Comparison of ENCODE assay signal across 8 mouse cellular contexts in the genomic region with DNA sequence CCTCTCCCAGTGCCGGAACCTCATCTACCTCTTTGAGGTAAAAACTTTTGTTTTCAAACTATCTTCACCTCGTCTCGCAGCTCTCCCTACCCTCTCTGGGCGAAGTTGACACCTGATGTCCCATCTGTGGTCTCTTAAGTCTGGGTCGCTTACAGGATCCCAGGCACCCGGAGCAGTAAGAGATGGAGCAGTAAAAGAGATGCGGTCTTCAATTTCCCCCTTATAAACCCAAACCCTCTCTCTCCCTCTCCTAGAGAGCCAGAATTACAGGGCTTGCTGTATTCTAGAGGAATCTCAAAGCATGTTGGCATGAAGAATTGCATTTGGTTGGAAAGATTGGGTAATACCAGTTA. TPM values are rescaled to one million over a fixed set of nuclear protein-coding genes. Genes with fewer than 3 reads are reported as not detected.
DNase-seq lines count a peak whose midpoint lies in the region; ATAC-seq and TF ChIP-seq lines count a peak whose summit lies in the region.

No protein-coding gene starts in this region.

- no peak for TF ChIP-seq POLR2A in cerebellum, adult 2 months (IDR thresholded peaks at IDR 0.05; ENCODE audit: borderline replicate concordance, insufficient read depth, low read length)
- no peak for TF ChIP-seq POLR2A in testis, adult 2 months (IDR thresholded peaks at IDR 0.05; ENCODE audit: control insufficient read depth, low read depth, low read length)

- H3K27me3 ChIP-seq in cerebellum, adult 2 months (ENCODE audit: control insufficient read depth, insufficient read depth, low read length), result no peaks in the 10 kb centered on the region
- H3K27me3 ChIP-seq in testis, adult 2 months (ENCODE audit: control insufficient read depth, insufficient read depth, low read length), result no peaks in the 10 kb centered on the region
- H3K27me3 ChIP-seq in liver, embryonic 11.5 days (replicated peaks; ENCODE audit: control insufficient read depth, insufficient read depth, low read length), result no peaks in the 10 kb centered on the region

- H3K4me2 ChIP-seq in liver, embryonic 11.5 days, result peak overlapping the region; percentile 93

- DNase-seq in cerebellum, adult 2 months, result no peak
- no peak for DNase-seq in cerebellum, adult 9-11 months
- DNase-seq in testis, postnatal 10 days (ENCODE audit: low spot score), result no peak
- no peak for DNase-seq in liver, embryonic 11.5 days (ENCODE audit: low spot score)
- DNase-seq in urinary bladder, postnatal 25 days (ENCODE audit: low spot score), result no peak
- DNase-seq in frontal cortex, postnatal 25 days (ENCODE audit: low spot score in 2 of 2), result no peak
- no peak for DNase-seq in adrenal gland, adult (ENCODE audit: inconsistent age in 2 of 2, low spot score in 1 of 2)

- WGBS in cerebellum, adult 2 months, result under 1% methylated on average over 7 of the region's 7 CpGs
- WGBS in liver, embryonic 11.5 days, result 3% methylated on average over 7 of the region's 7 CpGs

- H3K4me3 ChIP-seq in cerebellum, adult 2 months (replicated peaks; ENCODE audit: insufficient read depth, low read depth, low read length), result peak overlapping the region; percentile 84
- H3K4me3 ChIP-seq in testis, adult 2 months (ENCODE audit: control insufficient read depth, low read depth, low read length), result peak overlapping the region; percentile 98
- H3K4me3 ChIP-seq in liver, embryonic 11.5 days (ENCODE audit: low read depth, low read length), result peak overlapping the region; percentile 82

- no peaks in the 10 kb centered on the region for H3K9me3 ChIP-seq in liver, embryonic 11.5 days (ENCODE audit: control insufficient read depth, low read length)

- peak overlapping the region; percentile 97 for H3K27ac ChIP-seq in cerebellum, adult 2 months (ENCODE audit: insufficient read depth, low read length)
- H3K27ac ChIP-seq in testis, adult 2 months (ENCODE audit: control insufficient read depth, insufficient read depth, low read depth, low read length), result peak overlapping the region; percentile 96
- peak overlapping the region; percentile 98 for H3K27ac ChIP-seq in liver, embryonic 11.5 days (ENCODE audit: low read depth, low read length)

- peak overlapping the region; percentile 90 for H3K9ac ChIP-seq in liver, embryonic 11.5 days (ENCODE audit: low read depth, low read length)

- peaks cover 11% of the 10 kb centered on the region for H3K4me1 ChIP-seq in cerebellum, adult 2 months (ENCODE audit: control insufficient read depth, insufficient read depth, low read length)
- peaks cover 9% of the 10 kb centered on the region for H3K4me1 ChIP-seq in testis, adult 2 months (ENCODE audit: control insufficient read depth, insufficient read depth, low read length)
- H3K4me1 ChIP-seq in liver, embryonic 11.5 days (replicated peaks; ENCODE audit: control insufficient read depth, insufficient read depth, low read length), result peaks cover 26% of the 10 kb centered on the region

- no peaks in the 10 kb centered on the region; the same call in none of the 2 replicates for H3K36me3 ChIP-seq in testis, adult 2 months (ENCODE audit: control insufficient read depth, insufficient read depth, low read length)
- peaks cover 5% of the 10 kb centered on the region for H3K36me3 ChIP-seq in liver, embryonic 11.5 days (ENCODE audit: control insufficient read depth, insufficient read depth, low read length)

- ATAC-seq in liver, embryonic 11.5 days (replicated peaks; ENCODE audit: low FRiP score), result no peak

- TF ChIP-seq CTCF in cerebellum, adult 2 months (IDR thresholded peaks at IDR 0.05; ENCODE audit: borderline replicate concordance, insufficient read depth, low read depth, low read length), result no peak
- no peak for TF ChIP-seq CTCF in testis, adult 2 months (IDR thresholded peaks at IDR 0.05; ENCODE audit: control insufficient read depth, insufficient read depth, insufficient replicate concordance, low read depth, low read length)

RNA-seq across cellular contexts. Expression of gene Prune1, which starts 1.7 kb away (rescaled TPM):
- polyA plus RNA-seq in cerebellum, adult 2 months (2012; rRNA removed), result 43.2 and 47.6 TPM in 2 replicates
- polyA plus RNA-seq in testis, adult 2 months (2012; rRNA removed), result 18.3 and 19.1 TPM in 2 replicates
- 19.8 and 22.7 TPM in 2 replicates for polyA plus RNA-seq in liver, embryonic 11.5 days (2014; fragmentation: Nextera tagmentation; extraction: Ambion mirVana)

RNA-seq across cellular contexts. Expression of gene Mindy1, which starts 2.4 kb away (rescaled TPM):
- 96.8 and 103 TPM in 2 replicates for polyA plus RNA-seq in cerebellum, adult 2 months (2012; rRNA removed)
- 60.3 and 61.1 TPM in 2 replicates for polyA plus RNA-seq in testis, adult 2 months (2012; rRNA removed)
- polyA plus RNA-seq in liver, embryonic 11.5 days (2014; fragmentation: Nextera tagmentation; extraction: Ambion mirVana), result 29.0 and 29.9 TPM in 2 replicates

RNA-seq across cellular contexts. Expression of gene Anxa9, which starts 23.4 kb away (rescaled TPM):
- polyA plus RNA-seq in cerebellum, adult 2 months (2012; rRNA removed), result 1.2 and 1.5 TPM in 2 replicates
- polyA plus RNA-seq in testis, adult 2 months (2012; rRNA removed), result 7.6 and 7.8 TPM in 2 replicates
- polyA plus RNA-seq in liver, embryonic 11.5 days (2014; fragmentation: Nextera tagmentation; extraction: Ambion mirVana), result 5.5 and 6.7 TPM in 2 replicates

RNA-seq across cellular contexts. Expression of gene Cers2, which starts 31.0 kb away (rescaled TPM):
- 133 and 142 TPM in 2 replicates for polyA plus RNA-seq in cerebellum, adult 2 months (2012; rRNA removed)
- 27.5 and 27.6 TPM in 2 replicates for polyA plus RNA-seq in testis, adult 2 months (2012; rRNA removed)
- 178 and 182 TPM in 2 replicates for polyA plus RNA-seq in liver, embryonic 11.5 days (2014; fragmentation: Nextera tagmentation; extraction: Ambion mirVana)

RNA-seq across cellular contexts. Expression of gene Bnipl, which starts 32.6 kb away (rescaled TPM):
- 1.8 and 1.9 TPM in 2 replicates for polyA plus RNA-seq in cerebellum, adult 2 months (2012; rRNA removed)
- 1.9 and 2.0 TPM in 2 replicates for polyA plus RNA-seq in testis, adult 2 months (2012; rRNA removed)
- 0.08 and 0.25 TPM in 2 replicates for polyA plus RNA-seq in liver, embryonic 11.5 days (2014; fragmentation: Nextera tagmentation; extraction: Ambion mirVana)
